Mouse (Mus musculus): Measurements from ENCODE around the gene Frmd4a. TPM values are rescaled to one million over a fixed set of nuclear protein-coding genes. Genes with fewer than 3 reads are reported as not detected.

The Frmd4a gene
- polyA plus RNA-seq, 2 experiments = 39.6 to 47.0 TPM

- DNase-seq (ENCODE audit: low spot score) = no peak
- H3K27me3 ChIP-seq (ENCODE audit: control insufficient read depth, insufficient read depth, low read length) = no peaks in the 10 kb centered on the region
- H3K27ac ChIP-seq (replicated peaks; ENCODE audit: low read depth, low read length) = no peak overlapping the region
- no peak overlapping the region for H3K9ac ChIP-seq (ENCODE audit: low read depth, low read length, severe bottlenecking)
- no peaks in the 10 kb centered on the region for H3K36me3 ChIP-seq (ENCODE audit: control insufficient read depth, insufficient read depth, low read length)
- TF ChIP-seq POLR2A (IDR thresholded peaks at IDR 0.05; ENCODE audit: borderline replicate concordance, extremely low read depth, insufficient read depth, insufficient read length) = no peak
- H3K4me2 ChIP-seq (replicated peaks; ENCODE audit: low read depth, low read length, severe bottlenecking) = no peak overlapping the region
- ATAC-seq (ENCODE audit: low FRiP score, low read depth) = no peak
- WGBS = 93% methylated on average over 4 of the region's 4 CpGs
- H3K9me3 ChIP-seq (ENCODE audit: control insufficient read depth, low read length) = no peaks in the 10 kb centered on the region
- H3K4me3 ChIP-seq (replicated peaks; ENCODE audit: low read length) = no peak overlapping the region
- peaks cover 9% of the 10 kb centered on the region; the same call in 1 of the 2 replicates for H3K4me1 ChIP-seq (ENCODE audit: control insufficient read depth, insufficient read depth, low read length)
Measured at GRCm38 (mm10) chr2:4170189-4170588, 152.7 kb downstream of the Frmd4a start.

- H3K27me3 ChIP-seq (ENCODE audit: control insufficient read depth, insufficient read depth, low read length) = no peaks in the 10 kb centered on the region
- H3K36me3 ChIP-seq (ENCODE audit: control insufficient read depth, insufficient read depth, low read length) = no peaks in the 10 kb centered on the region
- no peaks in the 10 kb centered on the region for H3K9me3 ChIP-seq (ENCODE audit: control insufficient read depth, low read length)
- no peak overlapping the region for H3K4me3 ChIP-seq (replicated peaks; ENCODE audit: low read length)
- DNase-seq (ENCODE audit: low spot score) (no peak), ATAC-seq (ENCODE audit: low FRiP score, low read depth) (no peak)
- WGBS = 83% methylated on average over 8 of the region's 8 CpGs
- no peak for TF ChIP-seq POLR2A (IDR thresholded peaks at IDR 0.05; ENCODE audit: borderline replicate concordance, extremely low read depth, insufficient read depth, insufficient read length)
- 0 out of 2 replicates have a peak, but pooled peaks cover 5% of the 10 kb centered on the region for H3K4me1 ChIP-seq (ENCODE audit: control insufficient read depth, insufficient read depth, low read length)
- H3K27ac ChIP-seq (replicated peaks; ENCODE audit: low read depth, low read length) = no peak overlapping the region
- no peak overlapping the region for H3K9ac ChIP-seq (ENCODE audit: low read depth, low read length, severe bottlenecking)
- H3K4me2 ChIP-seq (replicated peaks; ENCODE audit: low read depth, low read length, severe bottlenecking) = no peak overlapping the region
Measured at GRCm38 (mm10) chr2:4184991-4185390, 167.5 kb downstream of the Frmd4a start.

GRCm38 (mm10) chr2:4187521-4187920 lies 170.0 kb downstream of the Frmd4a start:
- WGBS = 55% methylated on average over 4 of the region's 4 CpGs
- no peaks in the 10 kb centered on the region for H3K9me3 ChIP-seq (ENCODE audit: control insufficient read depth, low read length)
- H3K4me1 ChIP-seq (ENCODE audit: control insufficient read depth, insufficient read depth, low read length) = 0 out of 2 replicates have a peak, but pooled peaks cover 5% of the 10 kb centered on the region
- H3K27me3 ChIP-seq (ENCODE audit: control insufficient read depth, insufficient read depth, low read length) = no peaks in the 10 kb centered on the region
- no peak for ATAC-seq (ENCODE audit: low FRiP score, low read depth)
- no peak overlapping the region for H3K27ac ChIP-seq (replicated peaks; ENCODE audit: low read depth, low read length)
- TF ChIP-seq POLR2A (IDR thresholded peaks at IDR 0.05; ENCODE audit: borderline replicate concordance, extremely low read depth, insufficient read depth, insufficient read length) = no peak
- H3K4me3 ChIP-seq (replicated peaks; ENCODE audit: low read length) = no peak overlapping the region
- no peaks in the 10 kb centered on the region for H3K36me3 ChIP-seq (ENCODE audit: control insufficient read depth, insufficient read depth, low read length)
- DNase-seq (ENCODE audit: low spot score) = no peak
- H3K4me2 ChIP-seq (replicated peaks; ENCODE audit: low read depth, low read length, severe bottlenecking) = no peak overlapping the region
- H3K9ac ChIP-seq (ENCODE audit: low read depth, low read length, severe bottlenecking) = no peak overlapping the region

GRCm38 (mm10) chr2:4188303-4188702 lies 170.8 kb downstream of the Frmd4a start:
- Histone ChIP-seq H3K4me3 (replicated peaks; ENCODE audit: low read length) (no peak overlapping the region), H3K36me3 (ENCODE audit: control insufficient read depth, insufficient read depth, low read length) (no peaks in the 10 kb centered on the region), H3K4me1 (ENCODE audit: control insufficient read depth, insufficient read depth, low read length) (0 out of 2 replicates have a peak, but pooled peaks cover 5% of the 10 kb centered on the region), H3K9ac (ENCODE audit: low read depth, low read length, severe bottlenecking) (no peak overlapping the region), H3K27me3 (ENCODE audit: control insufficient read depth, insufficient read depth, low read length) (no peaks in the 10 kb centered on the region), H3K4me2 (replicated peaks; ENCODE audit: low read depth, low read length, severe bottlenecking) (no peak overlapping the region), H3K9me3 (ENCODE audit: control insufficient read depth, low read length) (no peaks in the 10 kb centered on the region), H3K27ac (replicated peaks; ENCODE audit: low read depth, low read length) (no peak overlapping the region)
- WGBS = 44% methylated on average over 3 of the region's 3 CpGs
- no peak for TF ChIP-seq POLR2A (IDR thresholded peaks at IDR 0.05; ENCODE audit: borderline replicate concordance, extremely low read depth, insufficient read depth, insufficient read length)
- DNase-seq (ENCODE audit: low spot score) (no peak), ATAC-seq (ENCODE audit: low FRiP score, low read depth) (no peak)

GRCm38 (mm10) chr2:4190345-4190744 lies 172.8 kb downstream of the Frmd4a start:
- Histone ChIP-seq H3K9ac (ENCODE audit: low read depth, low read length, severe bottlenecking) (no peak overlapping the region), H3K4me2 (replicated peaks; ENCODE audit: low read depth, low read length, severe bottlenecking) (no peak overlapping the region), H3K9me3 (ENCODE audit: control insufficient read depth, low read length) (no peaks in the 10 kb centered on the region), H3K4me3 (replicated peaks; ENCODE audit: low read length) (no peak overlapping the region), H3K4me1 (ENCODE audit: control insufficient read depth, insufficient read depth, low read length) (0 out of 2 replicates have a peak, but pooled peaks cover 5% of the 10 kb centered on the region), H3K36me3 (ENCODE audit: control insufficient read depth, insufficient read depth, low read length) (no peaks in the 10 kb centered on the region), H3K27me3 (ENCODE audit: control insufficient read depth, insufficient read depth, low read length) (no peaks in the 10 kb centered on the region), H3K27ac (replicated peaks; ENCODE audit: low read depth, low read length) (no peak overlapping the region)
- 90% methylated on average over 3 of the region's 3 CpGs for WGBS
- DNase-seq (ENCODE audit: low spot score) (no peak), ATAC-seq (ENCODE audit: low FRiP score, low read depth) (no peak)
- TF ChIP-seq POLR2A (IDR thresholded peaks at IDR 0.05; ENCODE audit: borderline replicate concordance, extremely low read depth, insufficient read depth, insufficient read length) = no peak

GRCm38 (mm10) chr2:4190995-4191394 lies 173.5 kb downstream of the Frmd4a start:
- Histone ChIP-seq H3K27me3 (ENCODE audit: control insufficient read depth, insufficient read depth, low read length) (no peaks in the 10 kb centered on the region), H3K36me3 (ENCODE audit: control insufficient read depth, insufficient read depth, low read length) (no peaks in the 10 kb centered on the region), H3K9me3 (ENCODE audit: control insufficient read depth, low read length) (no peaks in the 10 kb centered on the region), H3K9ac (ENCODE audit: low read depth, low read length, severe bottlenecking) (no peak overlapping the region), H3K4me3 (replicated peaks; ENCODE audit: low read length) (no peak overlapping the region), H3K4me2 (replicated peaks; ENCODE audit: low read depth, low read length, severe bottlenecking) (no peak overlapping the region), H3K4me1 (ENCODE audit: control insufficient read depth, insufficient read depth, low read length) (0 out of 2 replicates have a peak, but pooled peaks cover 5% of the 10 kb centered on the region), H3K27ac (replicated peaks; ENCODE audit: low read depth, low read length) (no peak overlapping the region)
- TF ChIP-seq POLR2A (IDR thresholded peaks at IDR 0.05; ENCODE audit: borderline replicate concordance, extremely low read depth, insufficient read depth, insufficient read length) = no peak
- 75% methylated on average over 5 of the region's 5 CpGs for WGBS
- ATAC-seq (ENCODE audit: low FRiP score, low read depth) = no peak
- no peak for DNase-seq (ENCODE audit: low spot score)
